Mouse (Mus musculus): Measurements from ENCODE around the gene Amot.

DNA sequence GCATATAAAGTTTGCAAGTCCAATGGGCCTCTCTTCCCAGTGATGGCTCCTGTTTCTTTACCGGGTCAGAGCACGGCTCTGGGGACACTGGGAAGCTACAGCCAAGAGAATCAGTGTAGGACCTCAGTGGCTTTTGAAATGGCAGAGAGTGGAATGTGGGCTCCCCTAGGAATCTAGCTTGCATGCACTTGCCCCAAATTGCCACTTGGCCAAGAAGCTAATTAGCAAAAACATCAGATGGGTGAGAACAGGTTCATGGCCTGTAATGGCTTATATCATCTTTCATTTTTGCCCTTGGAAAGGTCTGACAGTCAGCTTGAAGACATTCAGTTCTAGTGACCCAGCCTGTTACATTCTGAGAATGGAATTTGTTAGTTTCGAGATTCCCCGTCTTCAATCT lies 9.6 kb downstream of the Amot start:
- no peak for TF ChIP-seq CTCF (IDR thresholded peaks at IDR 0.05; ENCODE audit: control insufficient read depth, insufficient read depth, low read length)
- TF ChIP-seq POLR2A (IDR thresholded peaks at IDR 0.05; ENCODE audit: borderline replicate concordance, control insufficient read depth, low read depth, low read length) = no peak
